Mouse (Mus musculus): ENCODE measurements at regions not wholly inside any gene's neighbourhood (a gene's known extent, or its start where the extent isn't known, plus 50 kb on each side); places are given as distances from the start of the nearest gene placed in this dataset.

- TF ChIP-seq EP300 (optimal IDR thresholded peaks at IDR 0.05) (no peak), CTCF (IDR thresholded peaks at IDR 0.05; ENCODE audit: low read depth) (peak; percentile 49)
- Histone ChIP-seq H3K9me3 (ENCODE audit: control insufficient read depth, low read length) (no peaks in the 10 kb centered on the region), H3K27ac (replicated peaks) (no peak overlapping the region), H3K27me3 (ENCODE audit: control insufficient read depth, insufficient read depth, low read length) (no peaks in the 10 kb centered on the region), H3K4me1 (replicated peaks; ENCODE audit: control insufficient read depth, insufficient read depth) (no peaks in the 10 kb centered on the region), H3K36me3 (ENCODE audit: control insufficient read depth, insufficient read depth, low read length) (no peaks in the 10 kb centered on the region), H3K4me3 (ENCODE audit: low read depth, low read length) (no peak overlapping the region), H3K4me2 (replicated peaks; ENCODE audit: low read depth) (no peak overlapping the region), H3K9ac (ENCODE audit: low read length) (no peak overlapping the region)
- 82% methylated on average over 19 of the region's 19 CpGs for WGBS
- DNase-seq (ENCODE audit: low spot score) (peak; percentile 37), ATAC-seq (ENCODE audit: low FRiP score, low TSS enrichment) (no peak)
These were observed 174.3 kb downstream of the Cryba4 start for GRCm38 (mm10) chr5:112077840-112078600.

- H3K9me3 ChIP-seq (ENCODE audit: control insufficient read depth, low read length) = no peaks in the 10 kb centered on the region
- no peak overlapping the region for H3K9ac ChIP-seq (ENCODE audit: low read length)
- no peaks in the 10 kb centered on the region for H3K4me1 ChIP-seq (replicated peaks; ENCODE audit: control insufficient read depth, insufficient read depth)
- DNase-seq (ENCODE audit: low spot score) (no peak), ATAC-seq (ENCODE audit: low FRiP score, low TSS enrichment) (no peak)
- no peaks in the 10 kb centered on the region for H3K27me3 ChIP-seq (ENCODE audit: control insufficient read depth, insufficient read depth, low read length)
- no peak for TF ChIP-seq EP300 (optimal IDR thresholded peaks at IDR 0.05)
- no peak for TF ChIP-seq CTCF (IDR thresholded peaks at IDR 0.05; ENCODE audit: low read depth)
- no peaks in the 10 kb centered on the region for H3K36me3 ChIP-seq (ENCODE audit: control insufficient read depth, insufficient read depth, low read length)
- no peak overlapping the region for H3K4me2 ChIP-seq (replicated peaks; ENCODE audit: low read depth)
- 65% methylated on average over 6 of the region's 6 CpGs for WGBS
- H3K27ac ChIP-seq (replicated peaks) = no peak overlapping the region
- no peak overlapping the region for H3K4me3 ChIP-seq (ENCODE audit: low read depth, low read length)
These were observed 171.3 kb downstream of the Cryba4 start for GRCm38 (mm10) chr5:112081006-112081405.

GRCm38 (mm10) chr5:112091867-112092535 is 160.3 kb downstream of the Cryba4 start:
- Histone ChIP-seq H3K4me1 (replicated peaks; ENCODE audit: control insufficient read depth, insufficient read depth) (no peaks in the 10 kb centered on the region), H3K36me3 (ENCODE audit: control insufficient read depth, insufficient read depth, low read length) (no peaks in the 10 kb centered on the region), H3K9ac (ENCODE audit: low read length) (no peak overlapping the region), H3K27ac (replicated peaks) (no peak overlapping the region), H3K27me3 (ENCODE audit: control insufficient read depth, insufficient read depth, low read length) (no peaks in the 10 kb centered on the region), H3K4me2 (replicated peaks; ENCODE audit: low read depth) (no peak overlapping the region), H3K9me3 (ENCODE audit: control insufficient read depth, low read length) (no peaks in the 10 kb centered on the region), H3K4me3 (ENCODE audit: low read depth, low read length) (no peak overlapping the region)
- no peak for ATAC-seq (ENCODE audit: low FRiP score, low TSS enrichment)
- 65% methylated on average over 7 of the region's 7 CpGs for WGBS
- DNase-seq (ENCODE audit: low spot score) = no peak
- TF ChIP-seq EP300 (optimal IDR thresholded peaks at IDR 0.05) (no peak), CTCF (IDR thresholded peaks at IDR 0.05; ENCODE audit: low read depth) (no peak)

GRCm38 (mm10) chr5:112093905-112094571 is 158.3 kb downstream of the Cryba4 start:
- Histone ChIP-seq H3K4me1 (replicated peaks; ENCODE audit: control insufficient read depth, insufficient read depth) (no peaks in the 10 kb centered on the region), H3K9me3 (ENCODE audit: control insufficient read depth, low read length) (no peaks in the 10 kb centered on the region), H3K9ac (ENCODE audit: low read length) (no peak overlapping the region), H3K27ac (replicated peaks) (no peak overlapping the region), H3K27me3 (ENCODE audit: control insufficient read depth, insufficient read depth, low read length) (no peaks in the 10 kb centered on the region), H3K4me3 (ENCODE audit: low read depth, low read length) (no peak overlapping the region), H3K36me3 (ENCODE audit: control insufficient read depth, insufficient read depth, low read length) (no peaks in the 10 kb centered on the region), H3K4me2 (replicated peaks; ENCODE audit: low read depth) (no peak overlapping the region)
- WGBS = 62% methylated on average over 17 of the region's 17 CpGs
- no peak for ATAC-seq (ENCODE audit: low FRiP score, low TSS enrichment)
- TF ChIP-seq CTCF (IDR thresholded peaks at IDR 0.05; ENCODE audit: low read depth) (no peak), EP300 (optimal IDR thresholded peaks at IDR 0.05) (no peak)
- no peak for DNase-seq (ENCODE audit: low spot score)

GRCm38 (mm10) chr5:112098469-112099085 is 153.7 kb downstream of the Cryba4 start:
- Histone ChIP-seq H3K27ac (replicated peaks) (no peak overlapping the region), H3K4me3 (ENCODE audit: low read depth, low read length) (no peak overlapping the region), H3K4me1 (replicated peaks; ENCODE audit: control insufficient read depth, insufficient read depth) (no peaks in the 10 kb centered on the region), H3K4me2 (replicated peaks; ENCODE audit: low read depth) (no peak overlapping the region), H3K36me3 (ENCODE audit: control insufficient read depth, insufficient read depth, low read length) (no peaks in the 10 kb centered on the region), H3K9me3 (ENCODE audit: control insufficient read depth, low read length) (no peaks in the 10 kb centered on the region), H3K9ac (ENCODE audit: low read length) (no peak overlapping the region), H3K27me3 (ENCODE audit: control insufficient read depth, insufficient read depth, low read length) (no peaks in the 10 kb centered on the region)
- ATAC-seq (ENCODE audit: low FRiP score, low TSS enrichment) (no peak), DNase-seq (ENCODE audit: low spot score) (no peak)
- WGBS = 64% methylated on average over 22 of the region's 22 CpGs
- no peak for TF ChIP-seq CTCF (IDR thresholded peaks at IDR 0.05; ENCODE audit: low read depth)
- no peak for TF ChIP-seq EP300 (optimal IDR thresholded peaks at IDR 0.05)

All from stomach, postnatal 0 days (tissue).